ENCODE assay signal across 8 mouse cellular contexts in genomic region chr2:168741273-168742058, GRCm38 (mm10). TPM values are rescaled to one million over a fixed set of nuclear protein-coding genes. Genes with fewer than 3 reads are reported as not detected.
DNase-seq lines count a peak whose midpoint lies in the region; ATAC-seq and TF ChIP-seq lines count a peak whose summit lies in the region.

No protein-coding gene starts in this region.

- peak; percentile 40 for TF ChIP-seq CTCF in forebrain, postnatal 0 days (IDR thresholded peaks at IDR 0.05; ENCODE audit: low read depth)
- no peak for TF ChIP-seq CTCF in lung, adult 2 months (IDR thresholded peaks at IDR 0.05; ENCODE audit: insufficient read depth, low read length)

- peak; percentile 78 for DNase-seq in ES-E14 (ENCODE audit: low read depth, low spot score)
- DNase-seq in cerebellum, adult 11-12 months = peak; percentile 92
- DNase-seq in forebrain, postnatal 0 days = peak; percentile 89
- peak; percentile 81 for DNase-seq in hindbrain, embryonic 11.5 days (ENCODE audit: low spot score)
- DNase-seq in layer of hippocampus, adult 9-11 months = peak; percentile 81
- peak; percentile 84 for DNase-seq in lung, adult 2 months
- peak; percentile 66 for DNase-seq in ovary, postnatal 14 days (ENCODE audit: low spot score)
- peak; percentile 84 for DNase-seq in thymus, postnatal 4 days

- TF ChIP-seq POLR2A in lung, adult 2 months (IDR thresholded peaks at IDR 0.05; ENCODE audit: borderline replicate concordance, extremely low read depth, low read depth, low read length) = peak; percentile 47; the same call in 1 of the 2 replicates

- WGBS in forebrain, postnatal 0 days = 2% methylated on average over 60 of the region's 108 CpGs
- WGBS in hindbrain, embryonic 11.5 days = under 1% methylated on average over 58 of the region's 108 CpGs
- WGBS in lung, adult 2 months = under 1% methylated on average over 80 of the region's 108 CpGs

- peak overlapping the region; percentile 75 for H3K9ac ChIP-seq in ES-E14 (ENCODE audit: insufficient read depth, low read depth, low read length, poor library complexity, severe bottlenecking)
- peak overlapping the region; percentile 99 for H3K9ac ChIP-seq in forebrain, postnatal 0 days
- peak overlapping the region; percentile 87 for H3K9ac ChIP-seq in hindbrain, embryonic 11.5 days (ENCODE audit: low read depth, low read length)

- in situ Hi-C loops in ES-E14 (cut with MboI; ENCODE audit: low sequenced_read_pairs in 2 of 2, unreplicated experiment in 2 of 2) = no loop called here

- no peaks in the 10 kb centered on the region for H3K9me3 ChIP-seq in ES-E14 (ENCODE audit: control insufficient read depth, insufficient read depth, low read depth, low read length)
- no peaks in the 10 kb centered on the region for H3K9me3 ChIP-seq in forebrain, postnatal 0 days (ENCODE audit: low read length)
- H3K9me3 ChIP-seq in hindbrain, embryonic 11.5 days (ENCODE audit: control insufficient read depth, low read length) = no peaks in the 10 kb centered on the region

- ATAC-seq in forebrain, postnatal 0 days = peak; percentile 88
- ATAC-seq in hindbrain, embryonic 11.5 days (ENCODE audit: low FRiP score) = peak; percentile 73

- H3K4me3 ChIP-seq in ES-E14 (ENCODE audit: insufficient read depth in 1 of 2, low read depth in 1 of 2, low read length in 2 of 2, poor library complexity in 1 of 2, severe bottlenecking in 1 of 2) = peak overlapping the region; percentile 83 to 97
- peak overlapping the region; percentile 98 for H3K4me3 ChIP-seq in forebrain, postnatal 0 days (ENCODE audit: low read depth, low read length)
- H3K4me3 ChIP-seq in hindbrain, embryonic 11.5 days (ENCODE audit: low read depth, low read length) = peak overlapping the region; percentile 82
- H3K4me3 ChIP-seq in lung, adult 2 months (replicated peaks; ENCODE audit: extremely low read depth, low read depth, low read length) = peak overlapping the region; percentile 80

- no peaks in the 10 kb centered on the region for H3K36me3 ChIP-seq in ES-E14 (ENCODE audit: control insufficient read depth, insufficient read depth, low read length, poor library complexity, severe bottlenecking)
- no peaks in the 10 kb centered on the region for H3K36me3 ChIP-seq in forebrain, postnatal 0 days (ENCODE audit: insufficient read depth)
- H3K36me3 ChIP-seq in hindbrain, embryonic 11.5 days (ENCODE audit: control insufficient read depth, insufficient read depth, low read length) = no peaks in the 10 kb centered on the region

- peaks cover 2 to 11% of the 10 kb centered on the region in 2 experiments; a peak in 2 of 4 replicates for H3K4me1 ChIP-seq in ES-E14 (ENCODE audit: control insufficient read depth in 2 of 2, insufficient read depth in 2 of 2, low read length in 2 of 2, poor library complexity in 1 of 2)
- H3K4me1 ChIP-seq in forebrain, postnatal 0 days (ENCODE audit: insufficient read depth) = no peaks in the 10 kb centered on the region
- H3K4me1 ChIP-seq in hindbrain, embryonic 11.5 days (replicated peaks; ENCODE audit: control insufficient read depth, insufficient read depth, low read length) = no peaks in the 10 kb centered on the region
- H3K4me1 ChIP-seq in lung, adult 2 months (ENCODE audit: control insufficient read depth, insufficient read depth, low read length) = no peaks in the 10 kb centered on the region

- peak overlapping the region; percentile 70 for H3K27ac ChIP-seq in ES-E14 (ENCODE audit: insufficient read depth, low read depth, low read length, poor library complexity, severe bottlenecking)
- peak overlapping the region; percentile 98 for H3K27ac ChIP-seq in forebrain, postnatal 0 days (ENCODE audit: low read depth, low read length)
- peak overlapping the region; percentile 67 for H3K27ac ChIP-seq in hindbrain, embryonic 11.5 days (ENCODE audit: low read depth, low read length)

- peak overlapping the region; percentile 56 for H3K4me2 ChIP-seq in forebrain, postnatal 0 days (ENCODE audit: low read depth)
- peak overlapping the region; percentile 76 for H3K4me2 ChIP-seq in hindbrain, embryonic 11.5 days (replicated peaks; ENCODE audit: low read depth, low read length)

- no peaks in the 10 kb centered on the region for H3K27me3 ChIP-seq in forebrain, postnatal 0 days (ENCODE audit: insufficient read depth, low read length)
- no peaks in the 10 kb centered on the region for H3K27me3 ChIP-seq in hindbrain, embryonic 11.5 days (ENCODE audit: control insufficient read depth, insufficient read depth, low read length)

TF ChIP-seq in ES-E14, 5 proteins besides CTCF, POLR2A, EP300 and RAD21:
- TF ChIP-seq MAFK (IDR thresholded peaks at IDR 0.05; ENCODE audit: insufficient read depth, low read depth, low read length) (no peak), CHD2 (IDR thresholded peaks at IDR 0.05; ENCODE audit: low read depth, low read length) (no peak), ZC3H11A (IDR thresholded peaks at IDR 0.05; ENCODE audit: borderline replicate concordance, low read depth, low read length) (no peak), HCFC1 (IDR thresholded peaks at IDR 0.05; ENCODE audit: borderline replicate concordance, insufficient read depth, low read length) (no peak), ZNF384 (IDR thresholded peaks at IDR 0.05; ENCODE audit: low read depth, low read length) (no peak)
TF ChIP-seq in ES-E14: peak in this region for 0.

RNA-seq across cellular contexts. Expression of gene Atp9a, which starts 0.7 kb away (rescaled TPM):
- 41.5 and 84.5 TPM in 2 replicates for total RNA-seq in ES-E14 (2012; rRNA removed)
- total RNA-seq in forebrain, postnatal 0 days (2014; rRNA removed) = 397 and 497 TPM in 2 replicates
- polyA plus RNA-seq in forebrain, postnatal 0 days (2015; fragmentation: Nextera tagmentation; extraction: Ambion mirVana) = 124 and 143 TPM in 2 replicates
- polyA plus RNA-seq in hindbrain, embryonic 11.5 days (2014; fragmentation: Nextera tagmentation; extraction: Ambion mirVana) = 12.8 and 14.6 TPM in 2 replicates
- polyA plus RNA-seq in lung, adult 2 months (2012; rRNA removed) = 72.9 and 74.9 TPM in 2 replicates

RNA-seq across cellular contexts. Expression of gene Sall4, which starts 26.3 kb away (rescaled TPM):
- total RNA-seq in ES-E14 (2012; rRNA removed) = 119 and 143 TPM in 2 replicates
- total RNA-seq in forebrain, postnatal 0 days (2014; rRNA removed) = 0.10 and 0.31 TPM in 2 replicates
- polyA plus RNA-seq in forebrain, postnatal 0 days (2015; fragmentation: Nextera tagmentation; extraction: Ambion mirVana) = 0.05 and 0.06 TPM in 2 replicates
- polyA plus RNA-seq in hindbrain, embryonic 11.5 days (2014; fragmentation: Nextera tagmentation; extraction: Ambion mirVana) = 7.1 and 7.3 TPM in 2 replicates
- polyA plus RNA-seq in lung, adult 2 months (2012; rRNA removed) = not detected in 2 replicates

Comparison
In these comparisons a context has a peak if more than half of its experiments do, and no peak if none do; other contexts are left out.
1. Peak in every context shown above with its lines: DNase-seq, ATAC-seq, H3K4me3 ChIP-seq and H3K27ac ChIP-seq.